Mouse (Mus musculus) brain, embryonic 14.5 days (tissue): ENCODE data around the gene Fgf10.

Experiments used
- CTCF ChIP-seq: fragments of 200-500 bp; IDR thresholded peaks from 2 replicates; pipeline ENCODE4 v1.5.1; 2012; ENCODE audit warnings: inconsistent platforms, mild to moderate bottlenecking, moderate library complexity, borderline replicate concordance; ENCODE audit not compliant: insufficient read depth, insufficient read length; ENCODE audit errors: extremely low read depth
- POLR2A ChIP-seq: fragments of 200-500 bp; IDR thresholded peaks from 2 replicates; pipeline ENCODE4 v1.6.1; 2012; ENCODE audit warnings: mild to moderate bottlenecking, inconsistent platforms, borderline replicate concordance; ENCODE audit not compliant: poor library complexity, insufficient read depth, insufficient read length, severe bottlenecking; ENCODE audit errors: extremely low read depth

DNA sequence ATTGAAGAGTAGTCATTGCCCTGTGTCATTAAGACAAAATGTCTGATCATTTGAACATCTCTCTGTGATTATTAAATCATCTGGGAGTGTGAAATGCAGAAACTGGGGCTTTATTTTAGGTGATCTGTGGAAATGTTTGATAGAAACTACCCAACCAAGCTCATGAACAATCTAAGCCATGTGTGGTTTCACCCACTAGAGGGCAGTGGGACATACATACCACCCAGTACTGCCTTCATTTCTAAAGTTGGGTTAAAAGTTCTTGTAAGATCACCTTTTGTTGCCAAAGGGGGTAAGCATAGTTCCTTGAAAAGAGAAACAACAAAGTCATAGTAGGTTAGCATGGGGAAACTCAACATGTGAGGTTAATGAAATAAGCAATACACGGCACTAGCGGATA, 93.4 kb downstream of the Fgf10 start:
- no peak for TF ChIP-seq POLR2A
- no peak for TF ChIP-seq CTCF
